Mouse (Mus musculus): Measurements from ENCODE around the gene Rab3c.

The Rab3c gene

GRCm38 (mm10) chr13:110093720-110094685, 186.8 kb downstream of the Rab3c start:
- DNase-seq (ENCODE audit: low read depth, low spot score): no peak

- no peak for DNase-seq (ENCODE audit: low read depth, low spot score)
These were observed 196.8 kb downstream of the Rab3c start for GRCm38 (mm10) chr13:110083961-110084360.

GRCm38 (mm10) chr13:110081174-110081573, 199.6 kb downstream of the Rab3c start:
- no peak for DNase-seq (ENCODE audit: low read depth, low spot score)

- no peak for DNase-seq (ENCODE audit: low read depth, low spot score)
These were observed 205.2 kb downstream of the Rab3c start for GRCm38 (mm10) chr13:110075587-110075986.

- DNase-seq (ENCODE audit: low read depth, low spot score): no peak
These were observed 206.6 kb downstream of the Rab3c start for GRCm38 (mm10) chr13:110074180-110074579.

- DNase-seq (ENCODE audit: low read depth, low spot score): no peak
These were observed 213.6 kb downstream of the Rab3c start for GRCm38 (mm10) chr13:110067149-110067548.

- DNase-seq (ENCODE audit: low read depth, low spot score): no peak
These were observed 214.1 kb downstream of the Rab3c start for GRCm38 (mm10) chr13:110066674-110067073.

GRCm38 (mm10) chr13:110062835-110063411, 217.9 kb downstream of the Rab3c start:
- peak; percentile 85 for DNase-seq (ENCODE audit: low read depth, low spot score)

GRCm38 (mm10) chr13:110062288-110062687, 218.5 kb downstream of the Rab3c start:
- DNase-seq (ENCODE audit: low read depth, low spot score): no peak

GRCm38 (mm10) chr13:110054538-110054937, 226.3 kb downstream of the Rab3c start:
- DNase-seq (ENCODE audit: low read depth, low spot score): no peak

- no peak for DNase-seq (ENCODE audit: low read depth, low spot score)
These were observed 231.9 kb downstream of the Rab3c start for GRCm38 (mm10) chr13:110048767-110049434.

- no peak for DNase-seq (ENCODE audit: low read depth, low spot score)
These were observed 236.4 kb downstream of the Rab3c start for GRCm38 (mm10) chr13:110044418-110044817.

- no peak for DNase-seq (ENCODE audit: low read depth, low spot score)
These were observed 240.9 kb downstream of the Rab3c start for GRCm38 (mm10) chr13:110039779-110040498.

GRCm38 (mm10) chr13:110039170-110039569, 241.6 kb downstream of the Rab3c start:
- no peak for DNase-seq (ENCODE audit: low read depth, low spot score)

- DNase-seq (ENCODE audit: low read depth, low spot score): no peak
These were observed 242.3 kb downstream of the Rab3c start for GRCm38 (mm10) chr13:110038521-110038920.

GRCm38 (mm10) chr13:110034885-110035284, 245.9 kb downstream of the Rab3c start:
- no peak for DNase-seq (ENCODE audit: low read depth, low spot score)

GRCm38 (mm10) chr13:110034041-110034440, 246.8 kb downstream of the Rab3c start:
- no peak for DNase-seq (ENCODE audit: low read depth, low spot score)

- DNase-seq (ENCODE audit: low read depth, low spot score): no peak
These were observed 248.9 kb downstream of the Rab3c start for GRCm38 (mm10) chr13:110031886-110032285.

GRCm38 (mm10) chr13:110031061-110031460, 249.7 kb downstream of the Rab3c start:
- no peak for DNase-seq (ENCODE audit: low read depth, low spot score)

GRCm38 (mm10) chr13:110024381-110025161, 256.2 kb downstream of the Rab3c start:
- no peak for DNase-seq (ENCODE audit: low read depth, low spot score)

GRCm38 (mm10) chr13:110023031-110023430, 257.8 kb downstream of the Rab3c start:
- no peak for DNase-seq (ENCODE audit: low read depth, low spot score)

Measured in brain, embryonic 18.5 days (tissue).